Mouse (Mus musculus) mature B cell (primary cell): ENCODE measurements around the gene Ugt2b37.
"Not testable (repeated sequence)": the region's sequence is repeated elsewhere in the genome, so short reads cannot be mapped to it uniquely, and the experiment has no call there.

ENCODE experiments used
- in situ Hi-C: fragments of 300-500 bp; cut with MboI; formaldehyde crosslinking; loops from 2 replicates; pipeline ENCODE4 v1.14.3; 2019

The Ugt2b37 gene

GRCm38 (mm10) chr5:87254676-87255075 lies at the start of gene Ugt2b37:
Gene Ugt2b37, minus strand, starts transcription at chr5:87254804.
- in situ Hi-C loops, result not testable (repeated sequence)

GRCm38 (mm10) chr5:87286180-87286579 lies 31.6 kb upstream of the Ugt2b37 start:
- in situ Hi-C loops, result not testable (repeated sequence)

- in situ Hi-C loops, result not testable (repeated sequence)
Observed at GRCm38 (mm10) chr5:87275986-87276385, 21.4 kb upstream of the Ugt2b37 start.

- in situ Hi-C loops, result no loop called here
Observed at GRCm38 (mm10) chr5:87275581-87275980, 21.0 kb upstream of the Ugt2b37 start.

- in situ Hi-C loops, result no loop called here
Observed at GRCm38 (mm10) chr5:87255831-87256230, 1.2 kb upstream of the Ugt2b37 start.

GRCm38 (mm10) chr5:87242140-87242539 lies 12.5 kb downstream of the Ugt2b37 start:
- in situ Hi-C loops, result not testable (repeated sequence)

- in situ Hi-C loops, result not testable (repeated sequence)
Observed at GRCm38 (mm10) chr5:87196430-87196829, 58.2 kb downstream of the Ugt2b37 start.
